Mouse (Mus musculus) erythroblast, embryonic 14.5 days (primary cell): ENCODE data around the gene Tango6.

Experiments
- GATA1 ChIP-seq: IDR thresholded peaks from 2 replicates; pipeline ENCODE4 v1.6.1; 2012; ENCODE audit warnings: low read length, inconsistent platforms, mixed read lengths
- TAL1 ChIP-seq: IDR thresholded peaks from 3 replicates; pipeline ENCODE4 v1.6.1; 2012; ENCODE audit warnings: low read length, inconsistent platforms, mixed read lengths

DNA sequence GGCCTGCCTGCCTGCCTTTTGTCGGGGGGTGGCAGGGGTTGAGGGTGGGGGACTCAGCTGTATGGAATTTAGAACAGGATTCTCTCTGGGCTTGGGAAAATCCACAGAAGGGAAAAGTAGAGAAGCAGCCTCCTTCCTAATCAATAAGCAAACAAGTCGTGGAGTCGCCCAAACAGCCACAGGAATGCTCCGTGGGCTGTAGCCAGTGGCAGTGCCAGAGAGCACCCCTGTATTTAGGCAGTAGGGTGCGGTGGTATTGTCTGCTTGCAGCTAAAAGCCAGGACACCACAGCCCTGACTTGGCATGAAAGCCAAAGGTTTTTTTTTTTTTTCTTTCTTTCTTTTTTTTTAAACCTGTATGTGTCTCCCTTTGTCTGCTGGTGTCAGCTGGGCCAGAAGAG is 41.9 kb upstream of the Tango6 start:
- no peak for TF ChIP-seq TAL1
- TF ChIP-seq GATA1: no peak
